Mouse (Mus musculus): Measurements from ENCODE around the gene Tm7sf3. TPM values are rescaled to one million over a fixed set of nuclear protein-coding genes. Genes with fewer than 3 reads are reported as not detected.

Tm7sf3 gene
- polyA plus RNA-seq, 1 experiment from 2014 or later, result 26.2 TPM

DNA sequence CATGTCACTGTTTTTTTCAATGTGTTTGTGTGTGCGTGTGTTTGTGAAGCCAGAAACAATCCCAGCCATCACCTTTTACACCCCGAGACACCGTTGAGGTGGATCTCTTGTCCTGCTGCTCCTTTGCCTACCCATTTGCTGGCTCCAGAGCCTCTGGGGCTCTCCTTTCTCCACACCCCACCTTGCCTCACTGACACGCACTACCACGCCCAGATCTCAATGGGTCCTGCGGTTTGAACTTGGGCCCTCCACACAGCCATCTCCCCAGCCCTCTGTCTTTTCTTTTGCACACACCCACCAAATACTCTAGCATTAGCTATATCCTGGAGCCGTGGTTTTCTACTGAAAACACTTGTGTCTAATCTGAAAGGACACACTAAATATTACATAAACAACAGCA is 30.7 kb downstream of the Tm7sf3 start:
- WGBS, result 93% methylated on average over 7 of the region's 7 CpGs
- Histone ChIP-seq H3K4me1 (ENCODE audit: control insufficient read depth, insufficient read depth, low read length) (no peaks in the 10 kb centered on the region), H3K36me3 (ENCODE audit: control insufficient read depth, insufficient read depth, low read length) (peaks cover 5% of the 10 kb centered on the region; the same call in 1 of the 2 replicates), H3K9ac (ENCODE audit: low read length) (no peak overlapping the region), H3K4me2 (no peak overlapping the region), H3K27ac (ENCODE audit: low read depth, low read length) (no peak overlapping the region), H3K9me3 (ENCODE audit: control insufficient read depth, low read length) (no peaks in the 10 kb centered on the region), H3K27me3 (ENCODE audit: control insufficient read depth, insufficient read depth, low read length) (no peaks in the 10 kb centered on the region), H3K4me3 (ENCODE audit: low read depth, low read length) (no peak overlapping the region)
- ATAC-seq (ENCODE audit: low FRiP score), result no peak
- no peak for DNase-seq (ENCODE audit: low spot score, missing footprints)

- peaks cover 5% of the 10 kb centered on the region; the same call in 1 of the 2 replicates for H3K36me3 ChIP-seq (ENCODE audit: control insufficient read depth, insufficient read depth, low read length)
- 88% methylated on average over 6 of the region's 6 CpGs for WGBS
- no peak overlapping the region for H3K27ac ChIP-seq (ENCODE audit: low read depth, low read length)
- no peak for ATAC-seq (ENCODE audit: low FRiP score)
- no peaks in the 10 kb centered on the region for H3K27me3 ChIP-seq (ENCODE audit: control insufficient read depth, insufficient read depth, low read length)
- DNase-seq (ENCODE audit: low spot score, missing footprints), result no peak
- no peak overlapping the region for H3K4me3 ChIP-seq (ENCODE audit: low read depth, low read length)
- H3K9ac ChIP-seq (ENCODE audit: low read length), result no peak overlapping the region
- H3K4me1 ChIP-seq (ENCODE audit: control insufficient read depth, insufficient read depth, low read length), result no peaks in the 10 kb centered on the region
- H3K9me3 ChIP-seq (ENCODE audit: control insufficient read depth, low read length), result no peaks in the 10 kb centered on the region
- no peak overlapping the region for H3K4me2 ChIP-seq
These were observed 31.2 kb downstream of the Tm7sf3 start for GRCm38 (mm10) chr6:146611385-146611784.

DNA sequence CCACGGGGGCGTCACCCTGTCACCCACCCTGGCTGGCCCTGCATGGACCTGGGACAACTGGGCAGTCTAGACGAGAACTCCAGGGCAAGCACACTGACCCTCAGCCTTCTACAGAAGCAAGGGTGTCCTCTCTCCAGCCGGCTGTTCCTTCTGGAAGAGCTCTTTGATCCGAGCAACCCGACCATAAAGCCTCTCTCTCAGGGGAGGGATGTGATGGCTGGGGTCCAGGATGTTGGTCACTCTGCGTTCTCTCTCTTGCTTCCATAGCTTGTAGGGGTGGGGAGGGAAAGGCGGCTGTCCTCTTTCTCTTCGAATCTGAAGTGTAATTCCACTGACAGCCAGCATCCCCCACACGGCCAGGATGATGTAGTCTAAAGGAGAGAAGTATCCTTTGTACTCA is 39.0 kb downstream of the Tm7sf3 start:
- Histone ChIP-seq H3K36me3 (ENCODE audit: control insufficient read depth, insufficient read depth, low read length) (peaks cover 15% of the 10 kb centered on the region), H3K27me3 (ENCODE audit: control insufficient read depth, insufficient read depth, low read length) (no peaks in the 10 kb centered on the region), H3K4me2 (no peak overlapping the region), H3K4me1 (ENCODE audit: control insufficient read depth, insufficient read depth, low read length) (no peaks in the 10 kb centered on the region), H3K9ac (ENCODE audit: low read length) (no peak overlapping the region), H3K9me3 (ENCODE audit: control insufficient read depth, low read length) (no peaks in the 10 kb centered on the region), H3K27ac (ENCODE audit: low read depth, low read length) (no peak overlapping the region), H3K4me3 (ENCODE audit: low read depth, low read length) (no peak overlapping the region)
- DNase-seq (ENCODE audit: low spot score, missing footprints) (no peak), ATAC-seq (ENCODE audit: low FRiP score) (no peak)
- 83% methylated on average over 10 of the region's 10 CpGs for WGBS

- no peaks in the 10 kb centered on the region for H3K4me1 ChIP-seq (ENCODE audit: control insufficient read depth, insufficient read depth, low read length)
- ATAC-seq (ENCODE audit: low FRiP score) (no peak), DNase-seq (ENCODE audit: low spot score, missing footprints) (no peak)
- H3K9me3 ChIP-seq (ENCODE audit: control insufficient read depth, low read length), result no peaks in the 10 kb centered on the region
- H3K27me3 ChIP-seq (ENCODE audit: control insufficient read depth, insufficient read depth, low read length), result no peaks in the 10 kb centered on the region
- H3K4me2 ChIP-seq, result no peak overlapping the region
- no peak overlapping the region for H3K27ac ChIP-seq (ENCODE audit: low read depth, low read length)
- WGBS, result 89% methylated on average over 4 of the region's 4 CpGs
- no peak overlapping the region for H3K4me3 ChIP-seq (ENCODE audit: low read depth, low read length)
- no peak overlapping the region for H3K9ac ChIP-seq (ENCODE audit: low read length)
- peaks cover 15% of the 10 kb centered on the region for H3K36me3 ChIP-seq (ENCODE audit: control insufficient read depth, insufficient read depth, low read length)
These were observed 40.0 kb downstream of the Tm7sf3 start for GRCm38 (mm10) chr6:146602601-146603000.

GRCm38 (mm10) chr6:146585134-146585533 is 57.5 kb downstream of the Tm7sf3 start:
- WGBS, result 96% methylated on average over 5 of the region's 5 CpGs
- ATAC-seq (ENCODE audit: low FRiP score) (no peak), DNase-seq (ENCODE audit: low spot score, missing footprints) (peak; percentile 62)
- Histone ChIP-seq H3K4me1 (ENCODE audit: control insufficient read depth, insufficient read depth, low read length) (no peaks in the 10 kb centered on the region), H3K9ac (ENCODE audit: low read length) (no peak overlapping the region), H3K27ac (ENCODE audit: low read depth, low read length) (no peak overlapping the region), H3K36me3 (ENCODE audit: control insufficient read depth, insufficient read depth, low read length) (peaks cover 14% of the 10 kb centered on the region; the same call in 1 of the 2 replicates), H3K4me2 (no peak overlapping the region), H3K4me3 (ENCODE audit: low read depth, low read length) (no peak overlapping the region), H3K9me3 (ENCODE audit: control insufficient read depth, low read length) (no peaks in the 10 kb centered on the region), H3K27me3 (ENCODE audit: control insufficient read depth, insufficient read depth, low read length) (no peaks in the 10 kb centered on the region)

GRCm38 (mm10) chr6:146583366-146584046 is 59.1 kb downstream of the Tm7sf3 start:
- Histone ChIP-seq H3K9me3 (ENCODE audit: control insufficient read depth, low read length) (no peaks in the 10 kb centered on the region), H3K4me1 (ENCODE audit: control insufficient read depth, insufficient read depth, low read length) (peaks cover 4% of the 10 kb centered on the region), H3K4me2 (no peak overlapping the region), H3K27me3 (ENCODE audit: control insufficient read depth, insufficient read depth, low read length) (no peaks in the 10 kb centered on the region), H3K4me3 (ENCODE audit: low read depth, low read length) (no peak overlapping the region), H3K27ac (ENCODE audit: low read depth, low read length) (no peak overlapping the region), H3K9ac (ENCODE audit: low read length) (no peak overlapping the region), H3K36me3 (ENCODE audit: control insufficient read depth, insufficient read depth, low read length) (peaks cover 8% of the 10 kb centered on the region; the same call in 1 of the 2 replicates)
- no peak for DNase-seq (ENCODE audit: low spot score, missing footprints)
- no peak for ATAC-seq (ENCODE audit: low FRiP score)
- WGBS, result 90% methylated on average over 2 of the region's 2 CpGs

DNA sequence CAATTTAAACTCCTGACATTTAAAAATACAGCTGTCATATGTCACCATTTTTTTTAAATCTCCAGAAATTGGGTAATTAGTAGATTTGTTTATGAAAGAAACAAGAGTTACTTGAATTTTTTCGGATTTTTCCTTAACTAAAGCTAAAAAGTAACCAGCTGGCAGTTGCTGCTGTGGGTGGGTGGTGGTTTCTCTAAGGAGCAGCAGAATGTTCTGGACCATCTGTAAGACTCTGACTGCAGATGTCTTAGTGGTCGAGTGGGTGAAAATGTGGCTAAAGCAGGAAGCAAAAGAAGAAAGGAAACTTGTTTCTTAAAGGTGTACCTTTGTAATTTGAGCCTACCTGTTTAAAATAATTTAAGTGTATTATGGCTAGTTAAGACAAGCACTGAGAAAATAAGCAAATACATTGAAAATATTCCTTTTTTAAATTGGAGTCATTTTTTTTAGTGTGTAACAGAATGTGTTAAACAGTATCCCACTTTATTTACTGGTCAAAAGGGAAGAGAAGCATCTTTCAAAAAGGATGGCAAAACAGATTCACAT is 62.2 kb downstream of the Tm7sf3 start:
- DNase-seq (ENCODE audit: low spot score, missing footprints), result no peak
- WGBS, result 57% methylated on average over 2 of the region's 2 CpGs

GRCm38 (mm10) chr6:146578586-146578985 is 64.0 kb downstream of the Tm7sf3 start:
- Histone ChIP-seq H3K36me3 (ENCODE audit: control insufficient read depth, insufficient read depth, low read length) (no peaks in the 10 kb centered on the region), H3K27ac (ENCODE audit: low read depth, low read length) (peak overlapping the region; percentile 74; the same call in 1 of the 2 replicates), H3K9ac (ENCODE audit: low read length) (peak overlapping the region; percentile 93), H3K4me3 (ENCODE audit: low read depth, low read length) (peak overlapping the region; percentile 96), H3K9me3 (ENCODE audit: control insufficient read depth, low read length) (no peaks in the 10 kb centered on the region), H3K4me1 (ENCODE audit: control insufficient read depth, insufficient read depth, low read length) (peaks cover 14% of the 10 kb centered on the region), H3K27me3 (ENCODE audit: control insufficient read depth, insufficient read depth, low read length) (no peaks in the 10 kb centered on the region), H3K4me2 (peak overlapping the region; percentile 83)
- ATAC-seq (ENCODE audit: low FRiP score) (no peak), DNase-seq (ENCODE audit: low spot score, missing footprints) (peak; percentile 82)
- 22% methylated on average over 7 of the region's 7 CpGs for WGBS

More for the DNA sequence above, 62.2 kb downstream of the Tm7sf3 start:
- Histone ChIP-seq H3K4me2 (no peak overlapping the region), H3K27ac (ENCODE audit: low read depth, low read length) (no peak overlapping the region), H3K9ac (ENCODE audit: low read length) (no peak overlapping the region), H3K9me3 (ENCODE audit: control insufficient read depth, low read length) (no peaks in the 10 kb centered on the region), H3K27me3 (ENCODE audit: control insufficient read depth, insufficient read depth, low read length) (no peaks in the 10 kb centered on the region), H3K4me1 (ENCODE audit: control insufficient read depth, insufficient read depth, low read length) (peaks cover 14% of the 10 kb centered on the region), H3K36me3 (ENCODE audit: control insufficient read depth, insufficient read depth, low read length) (no peaks in the 10 kb centered on the region), H3K4me3 (ENCODE audit: low read depth, low read length) (no peak overlapping the region)
- ATAC-seq (ENCODE audit: low FRiP score), result no peak

DNA sequence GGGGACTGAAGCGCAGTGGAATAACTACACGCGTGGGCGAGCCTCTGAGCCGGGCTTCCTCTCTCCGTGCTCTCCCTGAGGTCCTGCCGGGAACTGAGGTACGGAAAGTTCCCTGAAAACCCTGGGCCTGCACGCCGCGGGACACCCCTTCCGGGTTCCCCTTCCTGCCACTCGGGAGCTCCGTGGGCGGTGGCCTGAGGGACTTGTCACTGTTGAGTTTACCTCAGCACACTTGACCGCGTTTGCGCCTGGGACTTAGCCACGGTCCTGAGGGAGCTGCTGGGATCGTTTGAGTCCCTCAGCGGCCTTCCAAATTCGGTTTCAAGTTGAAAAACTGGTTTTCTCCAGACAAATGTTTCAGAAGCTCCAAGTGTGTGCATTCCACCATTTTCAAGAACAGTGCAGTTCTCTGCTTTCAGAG is 64.5 kb downstream of the Tm7sf3 start:
- ATAC-seq (ENCODE audit: low FRiP score) (no peak; the same call in 1 of the 2 replicates), DNase-seq (ENCODE audit: low spot score, missing footprints) (no peak)
- Histone ChIP-seq H3K4me1 (ENCODE audit: control insufficient read depth, insufficient read depth, low read length) (peaks cover 14% of the 10 kb centered on the region), H3K9me3 (ENCODE audit: control insufficient read depth, low read length) (no peaks in the 10 kb centered on the region), H3K36me3 (ENCODE audit: control insufficient read depth, insufficient read depth, low read length) (no peaks in the 10 kb centered on the region), H3K27me3 (ENCODE audit: control insufficient read depth, insufficient read depth, low read length) (no peaks in the 10 kb centered on the region), H3K4me3 (ENCODE audit: low read depth, low read length) (peak overlapping the region; percentile 96), H3K9ac (ENCODE audit: low read length) (peak overlapping the region; percentile 93), H3K27ac (ENCODE audit: low read depth, low read length) (peak overlapping the region; percentile 74), H3K4me2 (peak overlapping the region; percentile 83)
- WGBS, result under 1% methylated on average over 22 of the region's 22 CpGs
